Comparison of ENCODE assay signal across 5 mouse cellular contexts in the genomic region with DNA sequence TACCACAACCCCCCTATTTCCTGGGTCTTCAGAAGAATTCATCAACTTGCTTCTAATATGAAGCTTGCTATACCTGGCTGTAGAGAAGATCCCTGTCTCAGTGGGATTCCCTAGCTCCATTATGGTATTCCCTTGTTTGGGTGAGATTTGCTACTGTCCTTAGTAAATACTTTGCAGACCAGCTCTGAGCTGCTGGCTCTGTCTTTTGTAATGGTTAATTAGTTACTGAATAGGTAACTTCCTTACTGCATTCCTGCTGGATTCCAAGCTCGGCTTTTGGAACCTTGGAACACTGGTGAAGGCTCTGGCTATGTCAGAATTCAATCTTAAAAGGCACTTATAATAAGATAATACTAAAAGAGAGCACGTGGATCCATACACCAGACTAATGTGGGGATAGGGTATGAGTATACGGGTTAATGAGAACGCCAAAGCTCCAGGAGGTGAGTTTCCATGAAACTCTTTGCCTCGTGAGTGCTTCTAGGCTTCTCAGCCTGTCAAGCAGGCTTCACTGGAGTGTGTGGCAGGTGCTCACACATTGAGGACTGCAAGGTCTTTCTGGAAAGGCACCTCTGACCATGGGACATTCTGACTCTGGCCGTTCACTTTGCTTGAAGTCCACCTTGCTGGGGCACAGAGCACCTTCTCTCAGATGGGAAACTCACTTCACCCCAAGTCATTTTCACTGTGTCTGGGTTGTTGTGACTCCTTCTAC.
DNase-seq lines count a peak whose midpoint lies in the region; ATAC-seq lines count a peak whose summit lies in the region.
"Not testable (repeated sequence)": the region's sequence is repeated elsewhere in the genome, so short reads cannot be mapped to it uniquely, and the experiment has no call there.

No protein-coding gene starts in this region.

- whole genome bisulfite sequencing in kidney, embryonic 16.5 days: 53% methylated on average over 6 of the region's 6 CpGs

- peak overlapping the region; percentile 59 for H3K27ac ChIP-seq in kidney, embryonic 16.5 days (ENCODE audit: low read length)

- not testable (repeated sequence) for H3K4me2 ChIP-seq in kidney, embryonic 16.5 days (replicated peaks; ENCODE audit: low read depth, low read length)

- DNase-seq in R1 (ENCODE audit: low read depth, low spot score): peak; percentile 86
- peak; percentile 75 for DNase-seq in kidney, adult 11 months
- DNase-seq in kidney, adult 8-10 months: peak; percentile 63 to 79
- DNase-seq in kidney, postnatal 25 days: peak; percentile 45 to 70

- H3K9ac ChIP-seq in kidney, embryonic 16.5 days (replicated peaks; ENCODE audit: low read length): not testable (repeated sequence)

- peaks cover 11% of the 10 kb centered on the region for H3K27me3 ChIP-seq in kidney, embryonic 16.5 days (ENCODE audit: insufficient read depth, low read length)

- not testable (repeated sequence) for H3K36me3 ChIP-seq in kidney, embryonic 16.5 days (ENCODE audit: insufficient read depth, low read length)

- not testable (repeated sequence) for ATAC-seq in kidney, embryonic 16.5 days (ENCODE audit: low FRiP score, low TSS enrichment)

- H3K4me1 ChIP-seq in kidney, embryonic 16.5 days (ENCODE audit: insufficient read depth, low read length): peaks cover 19% of the 10 kb centered on the region

- H3K4me3 ChIP-seq in kidney, embryonic 16.5 days (ENCODE audit: low read length): not testable (repeated sequence)

- H3K9me3 ChIP-seq in kidney, embryonic 16.5 days (ENCODE audit: low read length): not testable (repeated sequence)
